Mouse (Mus musculus) thymus, postnatal 25 days (tissue): ENCODE results near the gene Man2a2.

Experiments
- DNase-seq: peaks from one replicate; pipeline ENCODE4 v3.0.0; 2022

Gene Man2a2

DNA sequence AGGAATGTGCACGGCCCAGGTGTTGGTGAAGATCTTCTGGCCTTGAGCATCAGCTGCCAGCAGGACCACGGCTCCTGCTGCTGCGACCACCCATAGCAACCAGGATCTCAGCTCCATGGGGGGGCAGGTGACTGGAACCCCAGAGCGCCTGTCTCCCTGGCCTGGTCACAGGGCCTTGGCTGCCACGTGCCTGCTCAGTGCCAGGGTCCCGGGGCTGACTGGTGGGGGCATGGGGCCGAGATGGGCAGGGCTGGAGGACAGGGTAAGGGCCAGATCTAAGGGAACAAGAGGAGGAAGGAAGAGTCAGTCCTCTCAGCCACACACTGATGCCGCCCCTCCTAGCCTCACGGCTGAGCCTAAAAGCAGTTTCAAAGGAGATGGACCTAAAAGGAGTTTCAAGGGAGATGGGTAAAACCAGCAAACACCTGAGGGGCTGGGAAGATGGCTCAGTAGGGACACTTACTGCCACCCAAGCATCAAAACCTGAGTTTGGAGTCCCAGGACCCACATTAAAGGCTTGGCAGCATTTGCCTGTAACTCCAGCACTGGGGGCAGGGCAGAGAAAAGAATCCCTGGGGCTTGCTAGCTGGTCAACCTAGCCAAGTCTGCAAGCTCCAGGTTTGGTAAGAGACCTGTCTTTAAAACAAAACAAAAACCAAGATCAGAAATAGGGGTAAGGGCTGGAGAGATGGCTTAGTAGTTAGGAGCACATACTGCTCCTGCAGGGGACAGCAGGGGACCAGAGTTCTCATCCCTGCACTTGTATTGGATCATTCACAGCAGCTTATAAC, 27.7 kb upstream of the Man2a2 start:
- no peak for DNase-seq

DNA sequence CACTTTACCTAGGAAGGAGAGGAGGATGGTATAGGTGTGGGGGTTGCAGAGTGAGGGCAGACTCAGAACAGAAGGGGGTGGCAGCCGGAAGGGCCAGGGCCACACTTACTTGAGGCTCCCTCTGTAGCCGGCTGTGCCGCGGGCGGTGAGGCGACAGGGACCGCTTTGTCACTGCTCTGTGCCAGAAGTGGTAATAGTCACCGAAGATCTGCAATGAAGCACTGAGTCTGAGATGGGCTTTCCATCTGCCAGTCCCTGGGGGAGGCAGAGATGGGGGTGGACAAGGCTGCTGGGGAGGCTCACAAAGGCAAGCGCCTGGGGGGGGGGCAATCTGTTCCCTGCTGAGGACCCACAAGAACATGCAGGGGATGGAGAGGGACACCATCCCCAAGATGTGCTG, 26.8 kb upstream of the Man2a2 start:
- no peak for DNase-seq

DNA sequence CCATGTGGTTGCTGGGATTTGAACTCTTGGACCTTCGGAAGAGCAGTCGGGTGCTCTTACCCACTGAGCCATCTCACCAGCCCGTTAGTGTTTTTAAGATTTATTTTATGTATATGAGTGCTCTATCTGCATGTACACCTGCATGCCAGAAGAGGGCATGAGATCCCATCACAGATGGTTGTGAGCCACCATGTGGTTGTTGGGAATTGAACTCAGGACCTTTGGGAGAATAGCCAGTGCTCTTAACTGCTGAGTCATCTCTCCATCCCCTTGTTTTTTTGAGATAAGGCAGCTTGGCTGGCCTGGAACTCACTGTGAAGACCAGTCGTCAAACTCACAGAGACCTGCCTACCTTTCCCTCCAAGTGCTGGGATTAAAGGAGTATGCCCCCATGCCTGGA, 25.3 kb upstream of the Man2a2 start:
- peak; percentile 19 for DNase-seq

DNA sequence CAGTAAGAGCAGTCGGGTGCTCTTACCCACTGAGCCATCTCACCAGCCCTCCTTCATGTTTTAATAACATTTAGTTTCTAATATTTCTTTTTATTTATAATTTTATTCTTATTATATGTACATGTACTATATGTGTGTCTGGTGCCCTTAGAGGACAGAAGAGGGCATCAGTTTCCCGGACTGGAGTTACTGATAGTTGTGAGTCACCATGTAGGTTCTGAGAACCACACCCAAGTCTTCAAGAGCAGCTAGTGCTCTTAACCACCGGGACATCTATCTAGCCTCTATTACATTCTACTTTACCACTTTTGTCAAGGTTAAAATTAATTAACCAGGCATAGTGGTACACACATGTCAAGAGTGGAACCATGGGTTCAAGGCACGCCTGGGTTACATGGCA, 23.4 kb upstream of the Man2a2 start:
- no peak for DNase-seq

DNA sequence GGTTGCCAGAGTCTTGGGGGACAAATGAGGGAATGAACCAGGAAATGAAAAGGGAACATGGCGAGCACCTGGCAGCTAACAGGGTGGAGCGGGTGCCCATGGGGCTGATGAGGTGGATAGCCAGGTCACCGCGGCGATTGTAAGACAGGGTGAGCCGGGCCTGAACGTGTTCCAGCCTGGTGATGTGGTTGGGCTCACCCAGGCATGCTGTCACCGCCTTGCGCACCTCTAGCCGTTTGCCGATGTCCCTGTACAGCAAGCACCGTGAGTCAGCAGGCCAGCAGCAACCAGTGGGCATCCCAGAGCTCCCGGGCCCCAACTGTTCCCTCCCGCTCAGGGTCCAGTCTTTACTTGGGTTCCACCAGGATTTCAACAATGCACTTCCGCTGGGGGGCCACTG, 20.9 kb upstream of the Man2a2 start:
- no peak for DNase-seq

DNA sequence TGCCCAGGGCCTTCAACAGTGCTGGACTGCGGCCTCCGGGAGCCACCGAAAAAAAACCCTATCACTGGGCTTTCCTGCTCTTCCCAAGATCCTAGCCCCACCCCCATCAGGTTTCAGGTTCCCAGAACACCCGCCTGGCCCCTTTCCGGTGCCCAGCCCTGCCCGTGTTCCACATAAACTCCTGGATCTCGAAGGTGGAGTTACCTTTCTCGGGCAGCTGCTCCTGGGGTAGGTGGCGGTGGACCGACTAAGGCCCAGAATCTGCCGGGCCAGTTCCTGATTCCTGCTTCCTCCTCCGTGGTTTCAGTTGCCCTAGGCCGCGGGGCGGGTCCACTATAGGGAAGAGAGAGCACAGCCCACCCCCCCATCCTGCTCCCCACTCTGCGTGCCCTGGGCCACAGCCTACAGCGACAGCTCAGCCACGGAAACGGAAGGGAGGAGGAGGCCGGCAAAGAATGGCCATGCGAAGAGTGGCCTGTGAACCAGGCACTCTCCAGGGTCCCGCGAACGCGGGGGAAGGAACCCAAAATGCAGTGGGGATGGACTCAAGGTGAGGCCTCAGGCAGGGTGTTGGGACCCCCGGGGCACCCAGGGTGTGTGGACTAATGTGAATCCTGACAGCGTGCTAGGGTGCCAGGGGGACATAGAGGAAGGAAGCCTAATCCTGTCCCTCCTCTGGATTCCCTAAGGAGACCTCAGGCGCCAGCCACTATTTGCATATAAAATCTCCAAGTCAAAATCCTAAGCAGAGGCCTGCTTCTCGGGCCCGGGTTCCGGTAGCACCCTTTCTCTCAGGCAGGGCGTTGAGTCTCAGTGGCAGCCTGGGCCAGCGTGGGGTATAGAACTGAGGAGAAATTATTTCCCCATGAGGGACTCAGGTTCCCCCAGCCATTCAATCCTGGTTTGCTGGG, 16.7 kb upstream of the Man2a2 start, which contains the start of gene Fes:
Gene Fes (minus strand): TSS at position 314 of the 911 bp plus-strand sequence.
- DNase-seq: no peak

DNA sequence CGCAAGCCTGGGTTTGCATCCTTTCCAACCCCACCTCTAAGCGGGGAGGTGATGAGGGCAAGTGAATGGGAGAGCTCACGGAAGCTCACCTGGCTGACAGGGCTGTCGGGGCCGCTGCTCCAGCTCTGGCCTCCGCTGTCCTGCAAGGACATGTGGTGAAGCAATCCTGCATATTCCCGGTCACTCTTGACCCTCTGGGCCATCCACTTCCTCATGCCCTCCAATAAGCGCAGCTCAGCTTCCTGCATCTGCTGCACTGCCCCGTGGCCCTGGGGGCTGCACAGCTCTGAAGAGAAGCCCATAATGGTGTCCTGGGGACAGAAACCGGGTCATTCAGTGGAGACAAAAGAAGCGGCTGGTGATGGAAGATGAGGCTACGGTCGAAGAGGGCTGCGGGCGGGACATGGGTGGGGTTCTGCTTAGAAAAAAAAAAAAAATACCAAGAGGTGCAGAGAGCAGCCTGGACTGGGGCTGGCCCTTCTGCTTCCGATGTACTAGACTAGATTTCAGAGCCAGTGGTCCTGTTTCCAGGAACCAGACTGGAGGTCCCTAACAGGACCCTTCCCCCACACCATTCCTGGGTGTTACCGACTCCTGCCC, 16.0 kb upstream of the Man2a2 start:
- no peak for DNase-seq

DNA sequence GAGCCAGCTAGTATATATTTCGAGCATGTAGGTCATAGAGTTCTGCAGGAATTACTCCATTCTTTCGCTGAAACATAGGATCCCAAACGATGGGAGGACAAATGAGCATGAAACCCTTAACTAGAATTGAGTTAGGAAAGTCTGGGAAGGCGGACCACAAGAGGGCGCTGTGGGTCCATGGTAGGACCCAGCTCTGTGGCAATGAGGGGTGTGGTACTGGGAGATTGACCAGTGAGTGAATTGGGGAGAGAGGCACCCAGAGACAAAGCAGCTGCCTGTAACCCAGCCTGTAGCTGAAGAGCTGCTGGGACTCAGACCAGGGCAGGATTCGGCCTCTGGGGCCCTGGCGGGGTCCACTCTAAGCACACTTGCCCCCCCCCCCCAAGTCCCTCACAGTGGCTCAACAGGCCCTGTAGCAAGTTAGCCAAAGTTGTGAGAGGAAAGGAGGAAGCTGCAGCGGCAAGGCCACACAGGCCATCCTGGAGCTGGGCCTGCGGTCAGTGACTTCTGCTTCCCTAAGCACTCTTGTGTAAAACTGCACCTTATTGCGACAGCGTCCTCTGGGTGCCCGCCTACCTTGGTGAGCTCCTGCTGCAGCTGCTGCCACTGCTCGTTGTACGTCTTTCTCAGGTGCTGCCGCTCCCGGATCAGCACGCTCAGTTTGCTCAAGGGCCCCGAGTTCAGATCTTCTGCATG, 15.2 kb upstream of the Man2a2 start:
- DNase-seq: peak; percentile 88

DNA sequence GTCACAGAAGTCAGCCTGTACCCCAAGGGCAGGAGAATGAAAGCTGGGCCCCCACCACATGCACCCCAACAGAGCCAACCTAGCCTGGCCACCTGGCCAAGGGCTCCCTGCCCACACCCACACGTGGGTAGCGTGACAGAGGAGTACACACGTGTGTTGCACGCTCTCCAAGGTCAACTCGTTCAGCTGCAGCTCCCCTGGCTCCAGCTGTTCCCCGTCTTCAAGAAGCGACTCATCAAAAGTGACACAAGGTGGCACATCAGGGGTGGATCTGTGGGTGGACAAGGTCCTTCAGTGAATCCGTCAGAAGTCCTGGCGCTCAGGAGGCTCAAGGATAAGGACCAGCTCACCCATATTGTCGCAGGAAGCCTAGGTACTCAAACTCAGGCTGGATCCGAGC, 11.7 kb upstream of the Man2a2 start:
- DNase-seq: no peak

DNA sequence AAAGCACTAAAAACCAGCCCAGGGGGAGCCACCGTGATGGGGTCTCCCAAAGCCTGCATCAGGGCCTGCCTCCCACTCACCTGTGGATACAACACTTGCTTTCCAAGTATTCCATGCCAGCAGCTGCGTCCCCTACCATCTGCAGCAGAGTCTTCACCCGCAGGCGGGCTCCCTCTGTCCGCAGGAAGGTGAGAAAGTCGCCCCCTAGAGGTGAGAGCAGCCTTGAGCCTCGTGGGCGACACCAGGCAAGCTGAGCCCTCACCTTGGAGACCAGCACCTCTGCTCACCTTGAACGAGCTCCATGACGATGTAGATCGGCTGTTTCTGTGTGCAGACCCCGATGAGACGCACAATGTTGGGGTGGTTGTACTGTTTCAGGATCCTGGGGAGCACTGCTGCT, 8.4 kb upstream of the Man2a2 start:
- DNase-seq: peak; percentile 58

DNA sequence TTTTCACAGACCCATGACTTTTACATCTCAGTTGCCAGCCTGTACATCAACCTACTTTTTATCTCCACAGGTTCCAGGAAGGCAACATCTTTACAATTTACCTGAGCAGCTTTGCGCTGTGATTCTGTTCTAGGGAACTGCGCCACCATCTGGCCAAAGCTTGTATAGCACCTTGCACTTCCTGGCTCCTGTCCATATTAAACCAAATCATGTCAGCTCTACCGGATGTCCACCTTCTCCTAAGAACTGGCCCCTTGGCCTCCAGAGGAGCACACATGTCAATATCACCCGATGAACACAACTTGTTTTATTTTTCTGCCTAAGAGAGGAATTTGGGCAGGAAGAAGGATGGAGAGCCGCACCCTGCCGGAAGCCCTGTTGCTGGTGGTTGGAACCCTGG, 6.3 kb upstream of the Man2a2 start:
- peak; percentile 70 for DNase-seq

DNA sequence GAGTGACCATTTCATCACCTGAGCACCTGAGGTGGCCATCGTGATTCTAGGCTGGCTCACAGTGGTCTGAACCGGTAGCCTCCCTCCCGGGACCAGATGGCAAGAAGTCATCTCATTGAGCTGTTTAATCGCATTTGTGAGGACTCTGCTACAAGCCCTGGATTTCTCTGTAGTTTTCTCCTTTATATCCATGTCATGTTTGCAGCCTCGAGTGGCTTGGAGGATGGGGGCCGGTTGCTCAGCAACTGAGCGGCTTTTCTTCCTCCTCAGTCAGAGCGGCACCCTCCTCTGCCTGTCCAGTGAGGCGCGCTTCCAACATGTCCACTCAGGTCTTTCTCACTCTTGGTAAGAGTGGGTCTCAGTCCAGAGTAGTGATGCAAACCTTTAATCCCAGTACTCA, 5.0 kb upstream of the Man2a2 start:
- DNase-seq: no peak

DNA sequence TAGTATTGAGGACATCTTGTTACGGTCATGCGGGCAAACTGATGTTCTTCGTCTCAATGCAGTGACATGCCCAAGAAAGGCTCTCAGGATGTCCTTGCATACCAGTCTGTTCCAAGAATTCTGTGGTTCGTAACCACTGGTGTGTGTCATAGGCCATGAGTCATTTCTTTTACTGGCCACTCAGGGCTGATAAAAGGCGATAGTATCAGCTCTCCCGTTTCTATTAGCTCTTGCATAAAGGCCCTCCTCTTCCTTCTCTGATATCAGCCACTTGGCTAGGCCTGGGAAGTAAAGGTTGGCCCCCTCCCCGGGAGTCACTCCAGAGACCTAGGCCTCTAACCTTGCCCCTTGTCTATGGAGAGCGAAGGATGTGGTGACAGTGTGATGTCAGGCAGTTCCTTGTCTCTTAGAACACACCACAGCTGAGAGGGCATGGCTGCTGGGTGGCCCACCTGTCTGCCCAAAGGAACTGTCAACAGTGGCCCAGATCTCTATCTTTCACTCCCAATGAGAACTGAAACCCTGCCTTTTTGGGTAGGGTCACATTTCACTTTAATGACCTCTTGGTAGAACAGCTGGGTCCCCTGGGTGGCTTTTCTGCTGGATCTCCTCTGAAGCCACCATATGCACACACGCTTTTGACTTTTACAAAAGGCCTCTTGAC, 4.3 kb upstream of the Man2a2 start:
- DNase-seq: peak; percentile 18

DNA sequence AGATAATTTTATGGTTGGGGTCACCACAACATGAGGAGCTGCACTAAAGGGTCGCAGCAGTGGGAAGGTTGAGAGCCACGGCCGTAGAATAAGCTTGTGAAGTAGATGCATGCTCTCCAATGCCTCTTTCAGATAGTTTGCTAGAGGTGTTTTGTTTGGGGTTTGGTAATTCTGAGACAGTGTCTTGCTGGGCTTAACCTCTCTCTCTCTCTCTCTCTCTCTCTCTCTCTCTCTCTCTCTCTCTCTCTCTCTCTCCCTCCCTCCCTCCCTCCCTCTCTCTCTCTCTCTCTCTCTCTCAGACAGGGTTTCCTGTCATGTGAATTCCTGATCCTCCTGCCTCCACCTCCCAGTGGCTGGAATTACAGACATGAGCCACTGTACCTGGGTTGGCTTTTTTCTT, 3.6 kb upstream of the Man2a2 start:
- DNase-seq: no peak

DNA sequence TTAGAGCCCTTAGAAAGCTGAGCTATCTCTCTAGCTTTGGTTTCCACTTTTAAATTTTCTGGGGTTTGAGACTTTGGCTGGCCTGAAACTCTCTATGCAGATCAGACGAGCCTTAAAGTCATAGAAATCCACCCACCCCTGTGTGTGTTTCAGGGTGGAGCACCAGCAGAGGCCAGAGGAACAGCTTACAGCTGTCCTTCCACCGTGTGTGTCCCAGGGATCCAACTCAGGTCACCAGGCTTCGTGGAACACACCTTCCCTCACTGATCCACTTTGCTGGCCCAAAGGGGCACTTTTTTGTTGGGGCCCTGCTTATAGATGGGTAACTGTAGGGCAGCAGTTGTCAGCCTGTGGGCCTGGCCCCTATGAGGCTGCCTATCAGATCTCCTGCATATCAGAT, 3.1 kb upstream of the Man2a2 start:
- DNase-seq: no peak

DNA sequence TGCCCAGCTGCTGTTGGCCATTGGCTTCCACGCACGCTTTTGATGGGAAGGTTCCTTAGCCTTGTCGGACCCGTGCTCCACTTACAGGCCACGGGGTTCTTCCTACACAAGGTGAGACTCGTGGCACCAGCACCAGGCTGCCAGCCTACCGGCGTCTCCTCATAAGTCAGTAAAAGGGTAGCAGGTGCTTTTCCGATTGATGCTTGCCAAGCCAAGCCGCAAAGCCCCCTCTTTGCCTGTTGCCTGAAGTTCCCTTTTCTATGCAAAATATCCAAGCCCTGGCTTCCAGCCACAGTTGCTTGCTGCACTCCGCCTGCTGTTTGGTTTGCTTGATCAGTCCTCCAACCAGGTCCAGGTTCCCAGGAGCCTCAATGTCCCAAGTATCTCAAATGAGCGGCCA, 2.7 kb upstream of the Man2a2 start:
- peak; percentile 50 for DNase-seq

DNA sequence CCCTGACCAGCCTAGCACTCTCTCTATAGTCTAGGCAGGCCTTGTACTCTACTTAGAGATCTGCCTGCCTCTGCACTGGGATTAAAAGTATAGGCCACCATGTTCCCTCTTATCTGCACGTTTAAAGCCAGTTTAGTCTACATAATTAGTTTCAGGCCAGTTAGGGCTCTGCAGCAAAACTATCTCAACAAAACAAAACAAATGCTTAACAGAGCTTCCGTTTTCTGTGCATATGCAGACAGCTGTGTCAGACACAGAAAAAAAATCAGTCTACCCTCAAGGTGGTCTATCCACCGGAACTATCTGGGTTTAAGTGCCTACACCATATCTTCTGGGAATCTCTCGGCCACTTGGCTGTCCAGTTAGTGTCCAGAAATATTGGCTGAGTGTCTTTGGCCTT, 2.2 kb upstream of the Man2a2 start:
- no peak for DNase-seq

DNA sequence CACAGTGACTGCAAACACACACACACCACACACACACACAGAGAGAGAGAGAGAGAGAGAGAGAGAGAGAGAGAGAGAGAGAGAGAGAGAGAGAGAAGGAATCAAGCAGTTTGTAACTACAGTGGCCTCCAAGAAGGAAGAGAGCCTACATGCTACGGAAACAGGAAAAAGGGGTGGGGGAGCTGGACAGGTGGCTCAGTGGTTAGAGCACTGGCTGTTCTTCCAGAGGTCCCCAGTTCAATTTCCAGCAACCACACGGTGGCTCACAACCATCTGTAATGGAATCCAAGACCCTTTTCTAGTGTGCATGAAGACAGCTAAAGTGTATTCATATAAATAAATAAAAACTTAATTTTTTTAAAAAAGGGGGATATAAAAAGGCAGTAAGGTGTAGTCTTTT, 1.5 kb upstream of the Man2a2 start:
- no peak for DNase-seq

DNA sequence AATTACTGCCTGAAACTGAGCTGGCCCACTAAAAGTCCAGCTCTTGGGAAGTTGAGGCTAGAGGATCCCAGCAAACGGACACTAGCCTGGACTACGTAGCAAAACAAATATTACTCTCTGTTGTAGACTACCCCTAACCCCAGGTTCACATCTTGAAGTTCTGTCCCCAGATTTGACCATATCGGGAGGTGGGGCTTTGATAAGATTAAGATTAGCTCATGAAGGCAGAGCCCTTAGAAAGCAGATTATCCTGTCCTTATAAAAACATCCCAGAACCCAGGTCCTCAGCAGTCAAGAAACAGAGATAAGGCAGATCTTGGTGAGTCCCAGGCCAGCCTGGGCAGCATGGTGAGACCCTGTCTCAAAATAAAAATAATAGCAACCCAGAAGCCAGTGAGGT, 991 bp upstream of the Man2a2 start:
- no peak for DNase-seq

DNA sequence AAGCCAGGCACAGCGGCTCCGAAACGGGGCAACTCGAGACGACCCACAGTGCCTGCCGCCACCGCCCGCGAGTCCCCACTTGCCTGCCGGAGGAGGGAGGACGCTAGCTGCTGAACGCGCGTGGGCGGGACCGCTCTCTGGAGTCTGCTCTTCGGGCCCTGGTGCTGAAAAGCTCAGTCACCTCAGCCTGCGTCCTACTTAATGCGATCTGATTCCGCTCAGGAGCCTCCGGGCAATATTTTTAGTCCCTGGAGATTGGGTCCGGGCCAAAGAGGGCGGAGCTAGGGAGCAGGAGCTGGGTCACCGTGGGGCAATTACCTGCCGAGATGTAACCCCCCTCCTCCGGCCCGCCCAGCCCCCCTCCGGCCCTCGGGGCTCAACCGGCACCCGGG, 530 bp downstream of the Man2a2 start:
- DNase-seq: peak; percentile 85

DNA sequence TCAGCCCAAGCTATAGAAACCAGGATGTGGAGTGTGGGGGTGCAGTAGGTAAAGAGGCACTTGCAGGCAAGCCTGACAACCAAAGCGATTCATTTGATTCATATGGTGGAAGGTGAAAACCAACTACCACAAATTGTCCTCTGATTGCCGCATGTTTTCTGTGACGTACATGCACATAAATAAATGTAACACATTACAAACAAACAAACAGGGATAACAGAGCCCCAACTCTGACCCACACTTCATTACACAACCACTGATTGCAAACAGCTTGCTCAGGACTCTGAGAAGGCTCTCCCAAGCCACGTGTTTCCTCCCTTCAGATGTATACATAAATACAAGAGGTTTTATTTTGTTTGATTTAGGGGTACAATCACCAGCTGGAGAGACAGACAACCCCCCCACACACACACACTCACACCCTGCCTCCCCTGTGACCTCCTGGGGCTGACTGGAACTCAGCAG, 1.2 kb downstream of the Man2a2 start:
- peak; percentile 26 for DNase-seq

DNA sequence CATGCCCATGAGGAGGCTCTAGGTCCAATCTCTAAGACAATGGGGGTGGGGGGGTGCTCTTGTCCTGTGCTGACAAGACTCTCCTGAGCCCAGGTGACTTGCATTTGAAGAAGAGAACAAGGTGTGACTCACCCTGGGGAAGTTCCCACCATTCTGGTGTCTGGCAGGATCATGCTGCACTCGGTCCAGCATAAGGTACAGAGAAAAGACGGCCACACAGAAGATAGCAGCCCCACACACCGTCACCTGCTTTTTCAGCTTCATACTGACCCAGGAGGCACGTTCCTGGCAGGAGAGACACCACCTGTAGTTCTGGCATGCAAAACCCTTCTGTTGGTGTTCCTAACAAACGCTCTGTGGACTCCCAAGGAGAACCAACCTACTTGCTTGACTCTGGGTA, 1.7 kb downstream of the Man2a2 start:
- peak; percentile 6 for DNase-seq
